Mouse (Mus musculus) embryo, embryonic 10 days (tissue): ENCODE data around the gene Lrrc29.

Source experiments
- DNase-seq: peaks from one replicate; pipeline ENCODE4 v3.0.0-alpha.2; 2015; ENCODE audit warnings: low spot score

Gene Lrrc29

GRCm38 (mm10) chr8:105326141-105326672, at the start of gene Lrrc29, which contains the start of gene Tmem208:
Lrrc29 (minus strand) TSS chr8:105326278.
Tmem208 (plus strand) TSS chr8:105326354.
- DNase-seq, result peak; percentile 98

GRCm38 (mm10) chr8:105374513-105374966, 48.5 kb upstream of the Lrrc29 start:
- DNase-seq, result peak; percentile 70

GRCm38 (mm10) chr8:105373032-105373431, 47.0 kb upstream of the Lrrc29 start, which contains the start of gene Plekhg4:
Plekhg4 (plus strand) TSS chr8:105373274.
- no peak for DNase-seq

GRCm38 (mm10) chr8:105372473-105372872, 46.4 kb upstream of the Lrrc29 start:
- DNase-seq, result no peak

- DNase-seq, result peak; percentile 32
These were observed 41.0 kb upstream of the Lrrc29 start for GRCm38 (mm10) chr8:105367107-105367506.

- no peak for DNase-seq
These were observed 35.9 kb upstream of the Lrrc29 start for GRCm38 (mm10) chr8:105361751-105362702.

- peak; percentile 76 for DNase-seq
These were observed 33.6 kb upstream of the Lrrc29 start for GRCm38 (mm10) chr8:105359646-105360045.

- DNase-seq, result no peak
These were observed 33.1 kb upstream of the Lrrc29 start for GRCm38 (mm10) chr8:105359208-105359607.

- no peak for DNase-seq
These were observed 30.6 kb upstream of the Lrrc29 start for GRCm38 (mm10) chr8:105356681-105357080.

GRCm38 (mm10) chr8:105355179-105356024, 29.3 kb upstream of the Lrrc29 start:
- peak; percentile 85 for DNase-seq

GRCm38 (mm10) chr8:105354549-105354948, 28.5 kb upstream of the Lrrc29 start:
- no peak for DNase-seq

- no peak for DNase-seq
These were observed 27.6 kb upstream of the Lrrc29 start for GRCm38 (mm10) chr8:105353583-105354135.

- peak; percentile 41 for DNase-seq
These were observed 24.1 kb upstream of the Lrrc29 start for GRCm38 (mm10) chr8:105350186-105350585.

- DNase-seq, result peak; percentile 45
These were observed 23.2 kb upstream of the Lrrc29 start for GRCm38 (mm10) chr8:105349096-105349771.

- DNase-seq, result peak; percentile 88
These were observed 22.5 kb upstream of the Lrrc29 start, which contains the start of gene Slc9a5 for GRCm38 (mm10) chr8:105348450-105349095. Slc9a5 (plus strand) TSS chr8:105348843.

- peak; percentile 97 for DNase-seq
These were observed 21.5 kb upstream of the Lrrc29 start, which contains the start of gene Fhod1 for GRCm38 (mm10) chr8:105347428-105348221. Fhod1 (minus strand) TSS chr8:105347953.

GRCm38 (mm10) chr8:105346611-105347427, 20.7 kb upstream of the Lrrc29 start:
- peak; percentile 81 for DNase-seq

- DNase-seq, result no peak
These were observed 19.2 kb upstream of the Lrrc29 start for GRCm38 (mm10) chr8:105345061-105345975.
